Mouse (Mus musculus): ENCODE data around the gene Elmo1.
A peak's percentile ranks its signal among the peaks of the same experiment; 100 is the strongest.

Elmo1 gene

DNA sequence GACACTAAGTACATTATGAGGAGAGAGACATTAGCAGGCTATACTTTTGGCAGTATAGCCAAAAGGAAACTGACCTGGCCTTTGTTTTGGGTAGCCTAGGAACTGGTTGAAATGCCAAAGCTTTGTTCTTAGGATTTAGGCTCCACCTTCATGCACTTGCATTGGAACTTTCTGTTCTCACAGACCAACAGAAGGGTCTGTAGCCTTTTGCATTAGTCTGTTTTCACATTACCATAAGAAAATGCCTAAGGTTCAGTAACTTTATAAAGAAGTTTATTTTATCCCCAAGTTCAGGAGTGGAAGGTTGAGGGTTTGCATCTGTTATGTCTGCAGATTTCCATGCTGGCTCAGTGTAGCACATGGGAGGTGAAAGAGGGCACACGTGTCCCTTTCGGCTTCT lies 15.6 kb downstream of the Elmo1 start:
- Histone ChIP-seq H3K36me3 (ENCODE audit: control insufficient read depth, insufficient read depth, low read length, poor library complexity, severe bottlenecking) (no peaks in the 10 kb centered on the region), H3K27me3 (ENCODE audit: control insufficient read depth, insufficient read depth, low read length, poor library complexity, severe bottlenecking) (no peaks in the 10 kb centered on the region)
- no peak for DNase-seq (ENCODE audit: low read depth, low spot score)

DNA sequence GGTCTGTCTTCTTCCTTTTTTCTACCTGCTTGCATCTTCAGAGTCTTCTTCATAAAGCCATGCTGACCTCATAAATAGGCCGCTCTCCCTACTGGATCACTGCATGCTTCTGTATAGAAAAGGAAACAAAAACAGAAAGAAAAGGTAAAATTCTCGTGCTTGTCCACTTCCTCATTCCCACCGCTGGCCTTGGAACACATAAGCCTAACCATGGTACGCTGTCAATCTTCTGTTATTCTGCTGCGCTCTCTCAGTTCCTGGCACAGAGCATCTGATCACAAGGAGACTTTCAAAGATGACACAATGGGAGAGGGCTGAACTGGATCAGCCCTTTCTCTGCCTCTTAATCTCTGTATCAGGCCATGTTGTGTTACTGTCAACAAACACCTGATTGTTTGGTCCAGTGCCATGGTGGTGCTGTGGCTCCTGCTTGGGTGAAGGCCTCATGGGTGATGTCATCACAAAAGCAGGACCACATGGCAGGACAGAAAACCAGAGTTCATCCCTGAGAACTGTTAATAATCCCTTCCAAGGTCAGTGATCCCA lies 17.6 kb downstream of the Elmo1 start:
- peak; percentile 25 for DNase-seq (ENCODE audit: low read depth, low spot score)
- H3K27me3 ChIP-seq (ENCODE audit: control insufficient read depth, insufficient read depth, low read length, poor library complexity, severe bottlenecking): no peaks in the 10 kb centered on the region
- H3K36me3 ChIP-seq (ENCODE audit: control insufficient read depth, insufficient read depth, low read length, poor library complexity, severe bottlenecking): no peaks in the 10 kb centered on the region

DNA sequence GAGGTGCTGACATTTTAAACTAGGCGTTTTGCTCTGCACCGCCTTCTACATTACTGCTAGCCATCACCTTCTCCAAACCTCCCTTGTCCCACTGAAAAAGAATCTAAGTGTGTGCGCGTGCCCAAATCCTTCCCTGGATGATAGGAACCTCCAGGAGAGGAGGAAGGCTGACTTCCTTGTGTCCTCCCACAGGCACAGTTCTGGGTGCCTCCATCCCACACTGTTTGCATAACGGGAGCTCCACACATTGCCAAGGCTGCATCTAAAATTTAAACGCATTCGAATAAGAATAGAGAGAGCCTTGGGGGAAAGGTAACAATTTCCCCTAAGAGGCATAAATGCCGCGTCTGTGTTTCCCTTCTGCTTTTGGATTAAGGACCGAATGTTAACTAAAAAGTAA lies 18.6 kb downstream of the Elmo1 start:
- H3K36me3 ChIP-seq (ENCODE audit: control insufficient read depth, insufficient read depth, low read length, poor library complexity, severe bottlenecking): no peaks in the 10 kb centered on the region
- no peak for DNase-seq (ENCODE audit: low read depth, low spot score)
- H3K27me3 ChIP-seq (ENCODE audit: control insufficient read depth, insufficient read depth, low read length, poor library complexity, severe bottlenecking): no peaks in the 10 kb centered on the region

DNA sequence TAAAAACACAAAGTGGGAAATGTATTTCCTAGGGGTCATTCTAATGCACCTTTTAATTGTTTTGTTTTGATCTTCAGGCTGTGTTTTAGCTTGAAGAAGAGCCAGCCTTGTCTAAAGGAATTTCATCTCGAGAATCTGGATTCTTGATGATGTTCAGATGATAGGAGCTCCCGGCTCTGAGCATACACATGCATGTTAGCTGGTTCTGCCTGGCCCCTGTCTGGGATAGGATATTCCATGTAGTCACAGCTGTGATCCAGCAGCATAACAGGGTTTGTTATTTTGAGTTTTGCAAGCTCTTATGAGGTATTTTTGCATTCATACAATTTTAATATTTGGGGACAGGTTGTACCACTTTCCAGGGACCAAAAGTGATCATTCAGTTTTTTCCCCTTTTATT lies 19.1 kb downstream of the Elmo1 start:
- DNase-seq (ENCODE audit: low read depth, low spot score): no peak
- no peaks in the 10 kb centered on the region for H3K27me3 ChIP-seq (ENCODE audit: control insufficient read depth, insufficient read depth, low read length, poor library complexity, severe bottlenecking)
- H3K36me3 ChIP-seq (ENCODE audit: control insufficient read depth, insufficient read depth, low read length, poor library complexity, severe bottlenecking): no peaks in the 10 kb centered on the region

DNA sequence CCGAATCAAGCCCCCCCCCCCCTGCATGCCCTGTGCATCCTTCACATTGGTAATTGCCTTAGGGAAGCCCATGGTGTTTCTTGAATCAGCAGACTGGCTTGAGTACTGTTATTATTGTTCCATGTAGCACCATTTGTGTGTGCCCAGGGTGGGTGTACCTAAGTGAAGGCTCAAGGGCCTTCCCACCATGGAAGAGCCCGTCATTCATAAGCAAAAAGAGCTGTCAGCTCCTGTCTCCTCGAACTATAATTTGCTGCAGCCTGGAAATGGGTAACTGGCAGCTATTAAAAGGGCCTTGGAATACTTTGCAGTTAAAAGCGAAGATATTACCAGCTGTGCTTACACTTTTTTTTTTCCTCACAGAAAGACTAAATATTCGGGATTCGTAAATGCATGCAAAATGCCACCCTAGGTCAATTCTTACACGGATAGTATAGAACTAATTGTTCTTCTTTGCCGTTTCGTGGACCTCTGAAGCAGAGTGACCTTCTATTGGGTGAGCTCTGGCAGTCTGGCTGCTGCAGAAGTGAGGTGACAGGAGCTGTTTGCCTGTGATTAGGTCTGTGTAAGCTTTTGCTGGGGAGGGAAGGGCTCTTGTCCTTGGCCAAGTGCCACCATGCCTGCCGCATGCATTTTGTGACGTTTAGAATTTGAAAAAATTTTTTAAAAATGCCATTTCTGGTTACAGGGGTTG lies 19.7 kb downstream of the Elmo1 start:
- Histone ChIP-seq H3K36me3 (ENCODE audit: control insufficient read depth, insufficient read depth, low read length, poor library complexity, severe bottlenecking) (no peaks in the 10 kb centered on the region), H3K27me3 (ENCODE audit: control insufficient read depth, insufficient read depth, low read length, poor library complexity, severe bottlenecking) (no peaks in the 10 kb centered on the region)
- DNase-seq (ENCODE audit: low read depth, low spot score): no peak

DNA sequence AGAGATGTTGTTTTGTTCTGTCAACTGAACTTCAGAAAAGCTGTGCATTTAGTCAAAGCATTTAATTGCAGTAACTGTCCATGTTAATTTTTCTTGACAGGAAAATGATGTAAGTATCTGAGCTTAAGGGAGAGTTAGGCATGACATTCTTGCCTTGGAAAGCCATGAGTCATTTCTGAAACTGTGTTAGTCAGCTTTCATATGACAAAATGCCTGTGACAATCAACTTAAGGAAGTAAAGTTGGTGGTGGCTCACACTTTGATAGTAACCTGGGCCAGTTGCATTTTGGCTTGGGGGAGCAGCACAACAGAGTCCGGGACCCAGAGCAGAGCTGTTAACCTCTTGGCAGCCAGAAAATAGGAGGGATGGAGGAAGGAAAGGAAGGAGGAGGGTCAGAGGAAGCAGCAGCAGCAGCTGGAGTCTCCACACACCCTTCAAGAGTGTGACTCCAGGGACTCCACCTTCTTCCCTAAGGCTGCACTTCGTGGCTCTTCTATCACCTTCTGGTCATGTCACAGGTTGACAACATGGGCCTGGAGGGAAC lies 20.9 kb downstream of the Elmo1 start:
- no peak for DNase-seq (ENCODE audit: low read depth, low spot score)
- no peaks in the 10 kb centered on the region for H3K27me3 ChIP-seq (ENCODE audit: control insufficient read depth, insufficient read depth, low read length, poor library complexity, severe bottlenecking)
- H3K36me3 ChIP-seq (ENCODE audit: control insufficient read depth, insufficient read depth, low read length, poor library complexity, severe bottlenecking): no peaks in the 10 kb centered on the region

DNA sequence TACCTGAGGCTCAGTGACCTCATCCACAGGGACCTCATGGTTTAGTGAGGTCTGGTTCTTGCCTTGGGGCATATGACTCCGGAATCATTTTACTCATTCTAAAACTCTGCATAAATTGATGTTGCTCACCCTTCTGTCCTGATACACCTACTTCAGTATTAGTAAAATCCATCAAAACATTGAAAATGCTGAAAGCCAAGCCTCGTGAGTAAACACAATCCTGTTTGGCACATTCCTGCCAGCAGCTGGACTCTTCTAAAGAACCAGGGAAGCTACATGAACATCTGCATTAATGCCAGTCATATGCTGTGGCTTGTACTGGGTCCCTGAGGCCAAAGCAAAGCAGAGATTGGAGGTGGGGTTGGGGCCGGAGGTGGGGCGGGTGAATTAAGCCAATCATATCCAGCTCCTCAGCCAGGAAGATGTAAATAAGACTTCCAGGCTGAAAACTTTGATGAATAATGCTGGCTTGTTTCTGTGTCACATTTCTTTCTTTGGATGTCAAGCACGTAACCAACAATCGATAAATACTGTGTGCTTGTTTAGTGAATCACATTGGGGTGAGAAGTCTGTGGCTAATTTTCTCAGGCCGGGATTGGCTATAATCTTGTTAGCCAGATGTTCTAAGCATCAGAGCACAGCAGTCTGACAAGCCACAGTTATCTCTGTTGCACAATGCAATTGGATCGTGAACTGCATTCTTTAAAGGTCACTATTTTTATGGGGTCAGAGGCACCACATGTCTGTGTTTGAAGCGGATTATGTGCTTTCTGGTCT lies 24.9 kb downstream of the Elmo1 start:
- no peaks in the 10 kb centered on the region for H3K27me3 ChIP-seq (ENCODE audit: control insufficient read depth, insufficient read depth, low read length, poor library complexity, severe bottlenecking)
- DNase-seq (ENCODE audit: low read depth, low spot score): no peak
- no peaks in the 10 kb centered on the region for H3K36me3 ChIP-seq (ENCODE audit: control insufficient read depth, insufficient read depth, low read length, poor library complexity, severe bottlenecking)

DNA sequence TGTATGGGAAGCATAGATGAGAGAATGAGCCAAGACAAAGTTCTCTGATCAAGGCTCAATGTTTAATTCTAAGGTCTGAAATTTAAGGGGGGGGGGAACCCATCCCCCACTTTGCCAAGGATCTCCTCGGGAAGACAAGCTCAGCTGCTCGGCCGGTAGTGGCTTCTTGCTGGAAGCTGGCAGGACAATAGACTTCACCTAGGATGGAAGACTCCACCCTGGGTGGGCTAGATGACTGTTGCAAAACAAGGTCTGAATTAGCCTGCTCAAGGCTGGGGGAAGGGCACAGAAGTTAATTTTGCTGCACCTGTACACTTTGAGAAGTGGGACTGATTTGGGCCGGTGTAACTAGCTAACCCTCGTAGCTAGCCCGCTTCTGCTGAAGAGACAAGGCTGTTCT lies 25.6 kb downstream of the Elmo1 start:
- H3K27me3 ChIP-seq (ENCODE audit: control insufficient read depth, insufficient read depth, low read length, poor library complexity, severe bottlenecking): no peaks in the 10 kb centered on the region
- no peaks in the 10 kb centered on the region for H3K36me3 ChIP-seq (ENCODE audit: control insufficient read depth, insufficient read depth, low read length, poor library complexity, severe bottlenecking)
- no peak for DNase-seq (ENCODE audit: low read depth, low spot score)

DNA sequence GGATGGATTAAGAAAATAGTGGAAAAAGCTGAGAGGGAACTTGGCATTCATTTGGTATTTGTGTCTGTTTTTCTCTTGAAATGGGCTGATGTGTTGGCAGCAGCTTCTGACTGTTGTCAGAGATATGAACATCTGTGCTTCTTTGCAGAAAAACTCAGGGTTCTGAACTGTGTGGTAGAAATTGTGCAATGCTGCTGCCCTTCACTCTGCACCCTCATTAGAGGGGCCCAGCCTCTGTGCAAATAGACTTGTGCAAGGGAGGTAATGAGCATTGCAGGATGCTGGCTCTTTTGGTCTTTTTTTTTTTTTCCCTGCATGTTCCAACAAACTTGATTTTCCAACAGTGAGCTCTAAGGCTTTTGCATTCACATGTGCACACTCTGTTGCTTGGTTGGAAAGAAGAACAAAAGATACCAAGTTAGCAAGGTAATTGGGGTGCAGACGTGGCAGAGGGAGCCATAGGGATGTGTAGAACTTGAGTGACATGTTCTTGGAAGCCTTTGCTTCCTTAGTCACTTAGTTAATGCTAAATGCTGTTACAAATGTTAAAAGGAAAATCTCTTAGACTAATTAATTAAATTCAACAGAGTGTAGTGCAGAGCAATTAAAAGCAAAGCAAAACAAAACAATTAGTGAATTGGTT lies 26.6 kb downstream of the Elmo1 start:
- Histone ChIP-seq H3K27me3 (ENCODE audit: control insufficient read depth, insufficient read depth, low read length, poor library complexity, severe bottlenecking) (no peaks in the 10 kb centered on the region), H3K36me3 (ENCODE audit: control insufficient read depth, insufficient read depth, low read length, poor library complexity, severe bottlenecking) (no peaks in the 10 kb centered on the region)
- DNase-seq (ENCODE audit: low read depth, low spot score): no peak

DNA sequence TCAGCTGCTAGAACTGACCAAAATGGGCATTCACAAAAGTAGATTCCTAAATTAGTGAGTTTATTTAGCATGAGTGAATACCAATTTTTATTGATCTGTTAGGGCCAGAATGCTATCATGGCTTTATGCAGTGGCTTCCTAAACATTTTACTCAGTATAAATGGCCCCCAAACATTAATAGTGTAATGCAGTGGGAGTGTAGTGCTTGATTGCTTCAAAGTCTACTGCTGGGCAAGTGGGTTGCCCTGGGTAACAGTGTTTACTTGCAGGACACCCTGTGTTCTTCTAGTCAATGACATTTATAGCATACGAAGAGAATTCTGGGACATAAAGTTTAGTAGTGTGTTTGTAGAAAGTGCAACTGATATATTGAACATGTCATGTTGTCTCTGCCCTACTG lies 27.3 kb downstream of the Elmo1 start:
- no peak for DNase-seq (ENCODE audit: low read depth, low spot score)
- no peaks in the 10 kb centered on the region for H3K27me3 ChIP-seq (ENCODE audit: control insufficient read depth, insufficient read depth, low read length, poor library complexity, severe bottlenecking)

DNA sequence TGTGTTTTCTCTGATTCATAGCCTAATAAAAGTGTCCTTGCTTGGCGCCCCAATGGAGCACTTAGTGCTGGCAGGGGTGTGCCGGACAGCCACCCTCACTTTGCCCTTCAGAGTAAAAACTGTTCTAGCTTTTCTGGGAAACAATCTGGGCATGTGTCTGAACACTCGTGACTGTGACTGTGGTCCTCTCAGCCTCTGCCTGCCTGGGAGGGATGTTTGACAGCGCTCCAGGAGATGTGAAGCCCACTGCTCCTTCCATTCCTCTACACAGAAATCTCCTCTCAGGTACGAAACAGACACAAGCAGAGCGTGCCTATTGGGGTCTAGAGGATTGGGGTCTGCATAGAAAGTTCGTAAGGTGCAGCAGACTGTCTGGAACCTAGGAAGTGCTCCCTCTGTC lies 28.5 kb downstream of the Elmo1 start:
- no peaks in the 10 kb centered on the region for H3K36me3 ChIP-seq (ENCODE audit: control insufficient read depth, insufficient read depth, low read length, poor library complexity, severe bottlenecking)
- DNase-seq (ENCODE audit: low read depth, low spot score): no peak
- H3K27me3 ChIP-seq (ENCODE audit: control insufficient read depth, insufficient read depth, low read length, poor library complexity, severe bottlenecking): no peaks in the 10 kb centered on the region

More for the DNA sequence above, 27.3 kb downstream of the Elmo1 start:
- H3K36me3 ChIP-seq (ENCODE audit: control insufficient read depth, insufficient read depth, low read length, poor library complexity, severe bottlenecking): no peaks in the 10 kb centered on the region

DNA sequence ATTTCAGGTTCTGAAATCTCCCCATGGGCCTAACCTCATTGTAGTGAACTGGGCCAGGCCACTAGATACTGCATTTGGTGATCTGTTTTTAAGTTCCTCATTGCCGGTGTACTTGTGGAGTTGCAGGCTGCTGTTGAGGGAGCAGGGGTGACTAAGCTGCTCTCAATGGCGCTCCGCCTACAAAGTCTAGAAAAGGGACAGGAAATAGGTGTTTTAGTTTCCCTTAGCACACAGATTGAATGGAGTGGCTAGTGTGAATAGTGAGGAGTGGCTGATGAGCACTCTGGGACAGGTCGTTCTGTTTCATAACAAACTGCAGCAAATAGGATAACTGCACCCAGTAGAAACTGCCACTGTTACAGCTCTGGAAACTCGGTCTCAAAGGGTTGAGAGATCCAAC lies 30.3 kb downstream of the Elmo1 start:
- no peaks in the 10 kb centered on the region for H3K36me3 ChIP-seq (ENCODE audit: control insufficient read depth, insufficient read depth, low read length, poor library complexity, severe bottlenecking)
- no peaks in the 10 kb centered on the region for H3K27me3 ChIP-seq (ENCODE audit: control insufficient read depth, insufficient read depth, low read length, poor library complexity, severe bottlenecking)
- DNase-seq (ENCODE audit: low read depth, low spot score): peak; percentile 63

DNA sequence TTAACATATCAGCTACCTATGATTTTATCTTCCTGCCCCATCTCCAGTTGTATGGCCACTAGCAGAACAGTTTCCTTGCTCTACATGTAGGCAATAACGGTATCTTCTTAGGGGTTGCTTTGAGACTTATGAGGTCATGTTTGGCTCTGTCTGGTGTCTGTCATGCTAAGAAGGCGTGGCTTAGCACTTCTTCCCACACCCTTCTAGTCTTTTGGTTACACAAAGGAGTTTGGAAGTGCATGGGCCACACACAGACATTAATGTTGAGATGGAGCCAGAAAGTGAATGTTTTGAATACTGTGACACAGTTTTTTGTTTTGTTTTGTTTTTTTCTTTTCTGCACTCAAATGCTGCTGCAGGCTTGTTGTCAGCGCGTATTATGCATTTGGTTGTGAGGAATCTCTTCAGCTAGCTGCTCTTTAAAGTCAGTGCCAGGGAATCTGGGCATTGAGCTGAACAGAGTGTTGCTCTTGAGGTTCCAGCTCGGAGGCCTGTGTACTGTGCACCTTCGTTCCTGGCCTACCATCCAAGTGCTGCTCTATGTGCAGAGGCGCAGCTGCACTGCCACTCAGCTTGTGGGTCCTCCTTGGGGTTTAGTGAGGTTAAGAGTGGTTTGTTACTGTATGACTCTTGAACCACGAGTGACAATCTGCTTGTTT lies 31.1 kb downstream of the Elmo1 start:
- no peak for DNase-seq (ENCODE audit: low read depth, low spot score)
- Histone ChIP-seq H3K36me3 (ENCODE audit: control insufficient read depth, insufficient read depth, low read length, poor library complexity, severe bottlenecking) (no peaks in the 10 kb centered on the region), H3K27me3 (ENCODE audit: control insufficient read depth, insufficient read depth, low read length, poor library complexity, severe bottlenecking) (no peaks in the 10 kb centered on the region)

DNA sequence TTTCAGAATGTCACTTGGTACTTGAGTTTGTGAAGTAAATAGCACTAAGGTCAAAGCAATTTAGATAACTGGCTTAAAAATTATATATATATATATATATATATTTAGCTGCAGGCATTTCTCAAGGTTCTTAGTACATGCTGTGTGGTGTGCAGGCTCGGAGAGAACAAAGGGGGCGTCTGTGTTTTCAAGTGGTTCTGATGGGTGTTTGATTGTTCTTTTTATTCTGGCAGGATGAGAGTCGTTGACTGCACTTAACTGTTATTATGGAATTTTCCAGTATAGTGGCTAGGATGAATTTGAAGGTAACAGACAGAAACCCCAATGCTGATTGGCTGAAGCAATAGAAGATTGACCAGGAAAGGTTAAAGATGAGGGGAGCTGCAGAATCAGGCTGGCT lies 33.6 kb downstream of the Elmo1 start:
- Histone ChIP-seq H3K27me3 (ENCODE audit: control insufficient read depth, insufficient read depth, low read length, poor library complexity, severe bottlenecking) (no peaks in the 10 kb centered on the region), H3K36me3 (ENCODE audit: control insufficient read depth, insufficient read depth, low read length, poor library complexity, severe bottlenecking) (no peaks in the 10 kb centered on the region)
- DNase-seq (ENCODE audit: low read depth, low spot score): no peak
